Mouse (Mus musculus): ENCODE measurements around the gene Stx12. TPM values are rescaled to one million over a fixed set of nuclear protein-coding genes. Genes with fewer than 3 reads are reported as not detected.

Stx12 gene
- total RNA-seq, 2 experiments from 2014 or later: 31.5 to 35.0 TPM

DNA sequence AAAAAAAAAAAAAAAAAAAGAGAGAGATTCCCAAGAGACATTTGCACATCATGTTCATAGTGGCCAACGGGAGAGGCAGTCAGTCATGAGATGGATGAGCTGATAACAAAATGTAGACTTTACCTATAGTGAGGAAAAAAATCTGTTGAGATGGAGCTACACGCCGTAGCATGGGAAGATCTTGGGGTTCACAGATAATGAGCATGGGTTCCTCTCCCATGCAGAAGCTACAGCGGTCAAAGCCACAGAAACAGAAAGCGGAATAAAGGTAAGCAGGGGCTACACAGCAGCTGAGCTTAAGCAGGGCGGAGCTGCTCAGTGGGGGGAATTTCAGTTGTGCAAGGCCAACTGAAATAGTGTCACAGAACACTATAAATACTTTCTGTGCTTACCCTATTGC, 80.0 kb downstream of the Stx12 start:
- DNase-seq (ENCODE audit: low spot score): no peak
- intact Hi-C loops (cut with DNase I): no loop called here

DNA sequence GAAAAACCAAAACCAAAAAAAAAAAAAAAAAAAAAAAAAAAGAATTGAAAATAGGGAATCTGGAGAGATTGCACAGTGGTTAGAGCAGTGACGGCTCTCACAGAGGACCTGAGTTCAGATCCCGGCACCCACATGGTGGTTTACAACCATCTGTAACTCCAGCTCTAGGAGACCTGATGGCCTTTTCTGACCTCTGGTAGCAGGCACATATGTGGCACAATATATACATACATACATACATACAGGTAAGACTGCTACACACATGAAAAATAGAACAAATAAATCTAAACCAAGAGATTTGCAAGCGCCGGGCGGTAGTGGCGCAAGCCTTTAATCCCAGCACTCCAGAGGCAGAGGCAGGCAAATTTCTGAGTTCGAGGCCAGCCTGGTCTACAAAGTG, 80.4 kb downstream of the Stx12 start:
- intact Hi-C loops (cut with DNase I): no loop called here
- DNase-seq (ENCODE audit: low spot score): no peak

Other genes with a start within 250 kb of the Stx12 start
- gene Eya3, start 245.5 kb downstream of the Stx12 start, total RNA-seq (2021): 10 to 100 TPM; 28.1 to 33.8 TPM
- 1 to 10 TPM; 2.1 to 2.7 TPM for gene Xkr8, start 152.0 kb downstream of the Stx12 start, total RNA-seq (2021)
- gene Smpdl3b, start 127.3 kb downstream of the Stx12 start, total RNA-seq (2021): under 1 TPM; 0.36 to 0.94 TPM
- gene Rpa2, start 116.2 kb downstream of the Stx12 start, total RNA-seq (2021): 10 to 100 TPM; 10.3 to 12.5 TPM
- 1 to 10 TPM; 1.9 to 2.0 TPM for gene Themis2, start 88.1 kb downstream of the Stx12 start, total RNA-seq (2021)
- 10 to 100 TPM; 16.8 to 20.7 TPM for gene Ppp1r8, start 41.3 kb downstream of the Stx12 start, total RNA-seq (2021)
- gene Fam76a, start 38.0 kb upstream of the Stx12 start, total RNA-seq (2021): 10 to 100 TPM; 32.0 to 42.2 TPM
- gene Fgr, start 89.6 kb upstream of the Stx12 start, total RNA-seq (2021): under 1 TPM; 0.26 to 0.39 TPM
- gene Ahdc1, start 126.8 kb upstream of the Stx12 start, total RNA-seq (2021): 10 to 100 TPM; 43.2 to 50.4 TPM
- gene Wasf2, start 246.0 kb upstream of the Stx12 start, total RNA-seq (2021): 100 to 1,000 TPM in 1 of 2 experiments, 10 to 100 TPM in 1; 77.7 to 110 TPM

Measured in heart, postnatal 25 days (tissue).